Mouse (Mus musculus): Measurements from ENCODE around the gene Tti1.

Tti1 gene

GRCm38 (mm10) chr2:158037571-158037970, 9.3 kb upstream of the Tti1 start:
- DNase-seq: no peak

GRCm38 (mm10) chr2:158036953-158037352, 8.7 kb upstream of the Tti1 start:
- no peak for DNase-seq

GRCm38 (mm10) chr2:158036408-158036807, 8.2 kb upstream of the Tti1 start:
- DNase-seq: no peak

- no peak for DNase-seq
These were observed 7.6 kb upstream of the Tti1 start for GRCm38 (mm10) chr2:158035813-158036212.

GRCm38 (mm10) chr2:158030007-158030406, 1.8 kb upstream of the Tti1 start:
- no peak for DNase-seq

- no peak for DNase-seq
These were observed 329 bp downstream of the Tti1 start for GRCm38 (mm10) chr2:158027855-158028353.

GRCm38 (mm10) chr2:158017330-158017729, 10.9 kb downstream of the Tti1 start:
- DNase-seq: no peak

- no peak for DNase-seq
These were observed 15.6 kb downstream of the Tti1 start for GRCm38 (mm10) chr2:158012608-158013007.

GRCm38 (mm10) chr2:158009373-158009772, 18.9 kb downstream of the Tti1 start:
- no peak for DNase-seq

GRCm38 (mm10) chr2:158005641-158006040, 22.6 kb downstream of the Tti1 start:
- DNase-seq: no peak

- DNase-seq: no peak
These were observed 23.6 kb downstream of the Tti1 start for GRCm38 (mm10) chr2:158004620-158005019.

- no peak for DNase-seq
These were observed 29.4 kb downstream of the Tti1 start for GRCm38 (mm10) chr2:157998817-157999216.

- DNase-seq: no peak
These were observed 35.7 kb downstream of the Tti1 start for GRCm38 (mm10) chr2:157992501-157992900.

- DNase-seq: no peak
These were observed 37.2 kb downstream of the Tti1 start for GRCm38 (mm10) chr2:157991026-157991425.

GRCm38 (mm10) chr2:157989946-157990345, 38.3 kb downstream of the Tti1 start:
- no peak for DNase-seq

- no peak for DNase-seq
These were observed 39.6 kb downstream of the Tti1 start for GRCm38 (mm10) chr2:157988416-157989190.

GRCm38 (mm10) chr2:157986235-157986634, 42.0 kb downstream of the Tti1 start:
- no peak for DNase-seq

GRCm38 (mm10) chr2:157985611-157986010, 42.6 kb downstream of the Tti1 start:
- DNase-seq: peak; percentile 23

GRCm38 (mm10) chr2:157983276-157983675, 45.0 kb downstream of the Tti1 start:
- DNase-seq: no peak

- DNase-seq: no peak
These were observed 45.5 kb downstream of the Tti1 start for GRCm38 (mm10) chr2:157982727-157983126.

- no peak for DNase-seq
These were observed 49.0 kb downstream of the Tti1 start for GRCm38 (mm10) chr2:157979241-157979640.

- DNase-seq: no peak
These were observed 52.6 kb downstream of the Tti1 start for GRCm38 (mm10) chr2:157975595-157975994.

- DNase-seq: no peak
These were observed 53.4 kb downstream of the Tti1 start for GRCm38 (mm10) chr2:157974604-157975501.

- no peak for DNase-seq
These were observed 57.6 kb downstream of the Tti1 start for GRCm38 (mm10) chr2:157970669-157971068.

Measured in layer of hippocampus, adult 9-11 months (tissue).